Mouse (Mus musculus): Measurements from ENCODE around the gene Gm21996. TPM values are rescaled to one million over a fixed set of nuclear protein-coding genes. Genes with fewer than 3 reads are reported as not detected.
"Not testable (repeated sequence)": the region's sequence is repeated elsewhere in the genome, so short reads cannot be mapped to it uniquely, and the experiment has no call there.

The Gm21996 gene
- polyA plus RNA-seq (2016; fragmentation: Nextera tagmentation; extraction: Ambion mirVana), result not detected in 2 replicates

GRCm38 (mm10) chrY:89745432-89745831 is at the start of gene Gm21996:
Gene Gm21996 (minus strand): TSS chrY:89745532.
- H3K36me3 ChIP-seq (replicated peaks); H3K4me3 ChIP-seq; H3K4me1 ChIP-seq; H3K27me3 ChIP-seq (ENCODE audit: poor library complexity, severe bottlenecking); H3K9me3 ChIP-seq; DNase-seq (ENCODE audit: extremely low spot score, low spot score); H3K27ac ChIP-seq: not testable (repeated sequence)
- no CpG with 5 or more reads among the region's 7 CpGs for WGBS

Data from forebrain, embryonic 10.5 days (tissue).